Mouse (Mus musculus): ENCODE data around the gene Dtx3l.
"Not testable (repeated sequence)": the region's sequence is repeated elsewhere in the genome, so short reads cannot be mapped to it uniquely, and the experiment has no call there.

Dtx3l gene

DNA sequence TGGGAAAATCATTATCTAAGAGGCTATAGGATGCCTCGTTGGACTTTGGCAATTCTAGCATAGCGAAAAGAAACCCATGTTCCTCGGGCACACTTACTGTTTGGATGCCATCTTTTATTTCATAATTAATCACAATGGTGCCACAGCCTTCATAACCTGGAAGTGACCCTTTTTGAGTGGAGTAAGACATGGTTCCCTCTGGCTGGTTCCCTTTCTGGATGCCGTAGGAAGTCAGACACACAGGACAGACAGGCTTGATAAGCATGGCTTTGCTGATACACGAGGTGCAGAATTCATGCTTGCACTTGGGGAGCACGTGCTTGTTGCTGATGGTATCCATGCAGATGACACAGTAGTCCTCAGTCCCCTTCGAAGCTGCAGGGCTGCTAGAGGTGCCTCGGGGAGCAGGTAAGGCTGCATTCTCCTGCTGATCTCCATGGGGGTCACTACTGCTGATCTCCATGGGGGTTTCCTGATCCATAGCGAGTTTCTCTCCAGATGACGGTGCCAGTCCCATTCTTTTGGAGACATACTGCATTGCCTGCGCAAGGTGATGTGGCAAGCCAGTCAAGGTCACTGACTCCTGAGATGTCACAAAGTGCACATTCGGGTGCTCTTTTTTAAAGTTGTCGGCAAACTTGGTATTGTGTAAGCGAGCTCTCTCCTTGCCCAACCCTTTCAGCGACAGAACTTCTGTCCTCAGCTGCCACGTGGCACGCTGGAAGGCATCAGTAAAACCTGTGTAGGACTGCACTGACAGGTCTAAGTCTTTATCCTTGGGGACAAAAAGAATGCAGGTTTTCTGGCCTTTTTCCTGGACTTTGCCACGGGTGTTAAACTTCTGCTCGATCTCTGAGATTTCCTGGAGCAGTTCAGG, 6.5 kb downstream of the Dtx3l start:
- no peak for DNase-seq (ENCODE audit: low read depth, low spot score)

DNA sequence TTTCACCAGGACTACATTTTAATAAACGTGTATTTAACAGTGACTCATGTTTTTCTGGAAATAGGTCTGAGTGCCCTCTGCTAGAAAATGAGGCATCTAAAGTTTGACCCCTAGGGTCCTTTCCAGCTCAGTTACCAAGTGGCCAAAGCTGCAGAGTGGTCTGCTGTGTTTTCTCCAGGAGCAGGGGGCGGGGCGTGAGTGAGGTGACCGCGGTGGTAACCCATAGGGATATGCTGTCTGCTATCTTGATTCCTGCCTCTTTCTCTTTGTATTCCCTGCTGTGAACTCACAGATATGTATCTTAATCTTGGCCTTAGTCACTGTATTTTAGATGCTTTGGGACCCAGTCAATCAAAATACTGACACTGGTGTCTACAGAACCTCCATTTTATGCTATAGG, 14.6 kb downstream of the Dtx3l start:
- no peak for DNase-seq (ENCODE audit: low read depth, low spot score)

DNA sequence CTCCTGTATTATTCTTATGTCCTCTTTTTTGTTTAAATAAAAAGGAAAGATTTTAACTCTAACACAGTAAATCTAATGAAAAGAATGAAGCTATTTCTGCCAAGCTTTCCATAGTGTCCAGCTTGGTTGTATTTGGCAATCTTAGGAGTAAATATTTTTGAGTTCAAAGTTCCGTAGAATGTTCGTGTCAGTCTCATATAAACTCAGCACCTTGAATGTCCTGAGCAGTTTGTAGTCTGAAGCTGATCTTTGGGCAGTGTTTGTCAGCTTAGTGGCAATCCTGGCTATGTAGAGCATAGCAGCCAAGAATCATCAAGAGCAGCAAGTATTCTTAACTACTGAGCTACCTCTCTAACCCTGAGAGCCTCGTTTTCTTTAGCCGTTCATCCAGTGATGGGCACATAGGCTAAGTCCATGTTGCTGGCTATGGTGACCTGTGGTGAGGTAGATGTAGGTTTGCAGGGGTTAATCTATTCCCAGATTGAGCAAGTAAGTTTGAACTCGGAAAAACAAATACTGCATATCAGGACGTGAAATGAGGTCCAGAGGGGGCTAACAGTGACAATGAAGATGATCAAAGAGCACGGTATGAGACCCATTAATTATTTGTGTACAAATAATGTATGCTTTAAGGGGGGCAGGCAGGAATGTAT, 15.3 kb downstream of the Dtx3l start:
- DNase-seq (ENCODE audit: low read depth, low spot score) = no peak

DNA sequence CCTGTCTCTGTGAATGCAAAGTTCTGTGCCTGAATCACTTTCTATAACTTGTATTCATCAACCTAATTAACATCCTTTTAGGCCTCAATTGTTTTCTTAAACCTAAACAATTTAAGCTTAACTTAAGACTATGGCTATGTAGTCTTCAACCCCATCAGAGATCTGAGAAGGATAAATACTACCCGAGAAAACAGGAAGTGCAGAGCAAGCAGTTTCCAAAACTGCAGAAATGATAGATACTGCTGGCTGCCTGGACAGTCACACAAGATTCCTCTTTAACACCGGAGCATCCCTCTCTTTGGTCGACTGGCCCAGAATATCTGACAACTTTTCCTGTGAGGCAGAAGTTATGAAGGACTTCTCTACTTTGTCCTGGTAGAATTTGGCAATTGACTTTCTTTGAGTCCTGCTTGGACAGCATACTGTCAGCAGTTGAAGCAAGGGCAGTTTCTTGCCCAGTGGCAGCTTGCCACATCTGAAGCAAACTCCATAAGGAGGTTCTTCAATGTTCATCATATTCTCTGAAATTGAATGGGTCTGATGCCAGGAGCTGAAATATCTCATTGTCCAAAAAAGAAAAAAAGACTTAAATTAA, 16.6 kb downstream of the Dtx3l start:
- no peak for DNase-seq (ENCODE audit: low read depth, low spot score)

DNA sequence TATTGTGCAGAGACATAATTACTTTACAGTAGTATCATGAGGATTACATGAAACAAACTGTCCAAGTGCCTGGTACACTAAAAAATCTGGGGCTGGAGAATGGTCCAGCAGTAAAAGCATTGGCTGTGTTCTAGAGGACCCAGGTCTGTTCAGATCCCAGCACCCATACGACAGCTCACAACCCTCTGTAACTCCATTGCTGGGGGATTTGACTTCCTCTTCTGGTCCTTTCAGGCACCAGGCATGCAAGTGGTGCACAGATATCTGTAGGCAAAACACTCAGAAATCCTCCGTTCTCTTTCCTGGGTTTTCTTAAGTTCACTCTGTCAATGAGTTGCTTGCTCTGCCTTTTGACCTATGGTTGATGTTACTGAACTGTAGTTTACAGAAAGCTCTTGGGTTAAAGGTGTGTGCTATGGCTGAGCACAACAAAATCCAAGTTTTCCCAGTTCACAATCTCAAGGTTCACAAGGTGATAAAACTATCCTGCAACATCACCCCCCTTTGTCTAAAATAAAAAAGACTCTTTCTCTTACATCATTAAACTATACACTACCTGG, 17.2 kb downstream of the Dtx3l start:
- no peak for DNase-seq (ENCODE audit: low read depth, low spot score)

DNA sequence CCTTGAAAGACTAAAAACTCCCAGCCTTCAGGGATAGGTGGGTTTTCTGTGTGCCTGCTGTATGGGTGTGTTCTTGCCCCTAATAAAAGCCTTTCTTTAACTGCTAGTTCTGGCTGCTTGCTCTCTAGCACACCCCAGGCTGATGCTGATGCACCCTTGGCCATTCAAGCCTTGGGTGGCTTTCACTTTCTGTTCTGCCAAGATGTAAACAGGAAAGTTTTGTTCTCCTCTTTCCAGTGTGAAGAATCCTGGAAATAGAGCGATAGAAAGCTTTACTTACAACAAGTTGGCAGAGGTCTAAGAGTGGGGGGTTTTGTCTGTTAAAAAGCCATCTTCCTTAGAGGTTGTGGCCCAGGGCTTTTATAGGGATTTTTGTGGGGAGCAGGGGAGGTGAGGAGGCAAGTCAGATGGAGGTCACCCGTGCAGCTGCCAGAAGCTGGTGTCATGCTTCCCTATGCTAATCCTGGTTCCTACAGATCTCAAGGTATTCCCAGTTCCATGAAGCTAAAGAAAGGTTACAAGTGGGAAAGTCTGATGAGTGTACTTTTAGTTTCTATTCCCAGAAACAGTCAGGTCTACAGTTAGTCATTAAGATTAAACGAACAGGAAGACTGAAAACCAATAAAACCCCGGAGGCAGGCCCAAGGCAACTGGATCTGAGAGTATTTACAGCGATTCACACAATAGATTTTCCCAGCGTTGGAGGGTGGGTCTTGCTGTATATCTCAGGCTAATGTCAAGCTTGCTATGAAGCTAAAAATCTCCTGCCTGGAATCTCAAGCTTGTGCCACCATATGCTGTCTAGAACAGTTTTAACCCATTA, 20.0 kb downstream of the Dtx3l start:
- DNase-seq (ENCODE audit: low read depth, low spot score) = no peak

DNA sequence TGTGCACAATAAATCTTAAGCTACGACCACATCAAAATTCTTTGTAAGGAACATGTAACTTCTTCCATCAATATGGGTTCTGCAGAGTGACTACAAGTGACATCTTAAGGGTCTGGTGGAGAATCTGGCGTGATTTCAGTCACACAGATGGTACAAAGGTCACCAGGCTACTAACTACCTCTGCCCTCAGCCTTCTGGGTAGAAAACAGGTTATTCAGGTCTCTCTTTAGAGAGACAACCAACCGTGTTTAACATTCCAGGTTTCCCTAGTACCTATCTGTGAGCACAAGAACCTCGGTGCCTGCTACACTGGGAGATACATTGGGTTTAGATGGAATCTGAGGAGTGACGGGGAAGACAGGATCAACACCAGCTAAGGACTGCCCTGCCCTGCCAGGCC, 24.6 kb downstream of the Dtx3l start:
- DNase-seq (ENCODE audit: low read depth, low spot score) = no peak

DNA sequence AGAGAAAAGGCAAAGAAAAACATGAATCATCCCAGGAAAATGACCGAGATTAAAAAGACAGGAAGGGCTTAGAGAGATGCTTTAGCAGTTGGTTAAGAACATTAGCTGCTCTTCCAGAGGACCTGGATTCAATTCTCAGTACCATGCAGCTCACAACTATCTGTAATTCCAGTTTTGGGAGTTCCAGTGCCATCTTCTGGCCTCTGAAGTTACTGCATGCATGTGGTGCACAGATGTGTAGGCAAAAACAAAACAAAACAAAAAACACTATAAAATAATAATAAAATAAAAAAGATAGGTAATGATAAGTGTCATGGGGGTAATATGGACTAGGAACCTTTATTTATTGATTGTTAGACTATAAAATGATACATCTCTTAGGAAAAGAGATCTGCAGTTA, 25.4 kb downstream of the Dtx3l start:
- no peak for DNase-seq (ENCODE audit: low read depth, low spot score)

DNA sequence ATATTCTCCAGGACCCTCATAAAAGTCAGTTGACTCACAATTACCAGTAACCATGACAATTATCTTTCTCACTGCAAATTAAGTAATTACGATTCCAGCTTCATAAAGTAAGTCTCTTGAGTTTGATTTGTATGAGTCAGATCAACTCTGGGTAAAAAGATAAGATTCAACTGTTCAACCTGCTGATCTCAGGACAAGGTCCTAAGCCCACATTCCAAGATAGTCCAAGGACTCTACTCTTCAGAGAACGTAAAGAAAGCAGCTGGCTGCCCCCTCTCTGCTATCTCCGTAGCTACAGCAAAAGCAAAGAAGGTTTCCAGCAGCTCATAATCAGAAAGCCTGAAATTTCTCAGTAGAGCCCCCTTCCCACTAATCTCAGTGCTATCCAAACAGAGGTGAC, 27.5 kb downstream of the Dtx3l start:
- no peak for DNase-seq (ENCODE audit: low read depth, low spot score)

DNA sequence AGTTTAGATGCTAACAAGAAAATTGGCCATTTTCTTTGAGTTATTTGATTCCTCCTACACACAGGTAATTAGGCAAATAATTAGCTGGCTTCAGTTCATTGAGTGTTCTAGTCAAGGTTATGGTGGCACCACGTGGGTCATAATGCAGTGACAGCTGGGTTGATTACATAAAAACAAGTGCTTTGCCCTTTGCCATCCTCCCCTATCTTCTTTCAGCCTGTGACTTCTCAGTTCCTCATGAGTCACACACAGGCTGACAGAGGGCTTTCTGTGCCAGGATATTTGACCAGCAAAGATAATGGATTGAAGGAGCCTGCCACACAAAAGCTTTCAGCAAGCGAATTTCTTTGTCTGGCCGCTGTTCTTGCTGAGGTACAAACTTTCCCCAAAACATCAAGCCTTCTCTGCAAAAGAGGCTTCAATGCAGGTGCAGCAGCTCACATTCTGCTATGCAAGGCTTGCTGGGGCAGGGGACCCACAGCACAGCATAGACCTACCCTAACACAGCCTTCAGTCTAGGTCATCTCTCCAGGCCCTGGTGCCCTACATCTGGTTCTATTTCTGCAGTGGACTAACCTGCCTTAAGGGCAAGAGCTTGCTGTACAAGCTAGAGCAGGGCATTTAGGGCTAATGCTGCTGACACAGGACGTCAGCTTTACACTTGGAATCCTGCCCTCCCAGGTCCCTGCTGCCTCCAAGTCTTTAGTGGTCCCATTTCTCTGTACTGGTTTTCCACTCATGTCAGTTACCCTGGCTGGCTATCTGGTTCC, 31.3 kb downstream of the Dtx3l start:
- no peak for DNase-seq (ENCODE audit: low read depth, low spot score)

DNA sequence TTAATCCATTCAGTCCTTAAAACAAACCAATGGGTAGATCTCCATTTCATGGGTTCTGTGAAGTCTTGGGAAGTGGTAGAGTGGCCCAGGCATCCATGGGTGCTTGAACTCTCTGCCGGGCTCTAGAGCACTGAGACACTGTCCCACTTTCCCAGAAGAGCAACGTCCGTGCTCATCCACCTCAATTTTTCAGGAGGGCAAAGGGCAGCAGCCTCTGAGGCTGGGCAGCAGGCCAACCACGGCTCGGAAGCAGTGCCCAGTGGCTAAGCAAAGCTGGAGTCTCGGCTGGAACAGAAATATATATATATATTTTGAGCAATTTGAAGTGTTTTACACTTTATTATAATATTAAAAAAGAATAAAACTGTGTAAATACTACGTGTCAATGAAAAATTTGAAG, 32.1 kb downstream of the Dtx3l start:
- no peak for DNase-seq (ENCODE audit: low read depth, low spot score)

DNA sequence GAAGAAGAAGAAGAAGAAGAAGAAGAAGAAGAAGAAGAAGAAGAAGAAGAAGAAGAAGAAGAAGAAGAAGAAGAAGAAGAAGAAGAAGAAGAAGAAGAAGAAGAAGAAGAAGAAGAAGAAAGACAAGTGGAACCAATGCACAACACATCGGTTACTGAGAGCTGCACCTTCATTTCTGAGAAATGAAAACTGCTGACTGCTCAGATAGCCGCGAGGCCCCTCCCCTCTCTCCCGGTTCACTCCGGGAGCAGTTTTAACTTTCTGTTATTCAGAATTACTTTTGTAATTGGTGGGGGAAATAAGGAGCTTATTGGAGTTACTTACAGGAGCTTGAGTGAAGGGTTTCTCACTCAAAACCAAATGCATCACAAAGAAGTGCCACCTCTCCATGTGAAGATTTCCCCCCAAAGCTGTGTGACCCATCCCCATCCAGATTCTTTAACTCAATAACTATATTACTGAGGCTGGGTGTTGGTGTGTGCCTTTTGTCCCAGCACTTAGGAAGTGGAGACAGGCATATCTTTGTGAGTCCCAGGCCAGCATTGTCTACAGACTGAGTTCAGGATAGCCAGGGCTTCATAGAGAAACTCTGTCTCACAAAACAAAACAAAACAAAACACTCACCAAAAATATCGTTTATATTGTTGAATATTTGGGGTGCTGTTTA, 33.0 kb downstream of the Dtx3l start:
- no peak for DNase-seq (ENCODE audit: low read depth, low spot score)

DNA sequence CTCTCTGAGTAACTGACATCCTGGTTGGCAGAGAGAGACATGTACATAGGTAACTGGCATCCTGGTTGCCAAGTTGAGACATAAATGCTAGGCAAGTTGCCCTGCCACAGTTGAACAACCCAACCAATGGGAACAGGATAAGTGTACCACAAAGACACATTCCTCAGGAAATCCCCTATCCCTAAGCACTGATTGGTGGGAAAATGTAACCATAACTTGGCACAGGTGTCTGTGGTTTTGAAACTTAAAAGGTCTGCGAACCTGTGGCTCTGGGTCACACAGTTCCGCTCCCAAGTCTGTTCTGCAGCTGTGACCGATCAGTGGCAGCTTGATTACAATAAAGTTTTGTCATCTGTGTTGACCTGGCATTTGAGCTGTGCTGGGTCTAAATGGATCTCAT, 33.6 kb downstream of the Dtx3l start:
- DNase-seq (ENCODE audit: low read depth, low spot score) = no peak

DNA sequence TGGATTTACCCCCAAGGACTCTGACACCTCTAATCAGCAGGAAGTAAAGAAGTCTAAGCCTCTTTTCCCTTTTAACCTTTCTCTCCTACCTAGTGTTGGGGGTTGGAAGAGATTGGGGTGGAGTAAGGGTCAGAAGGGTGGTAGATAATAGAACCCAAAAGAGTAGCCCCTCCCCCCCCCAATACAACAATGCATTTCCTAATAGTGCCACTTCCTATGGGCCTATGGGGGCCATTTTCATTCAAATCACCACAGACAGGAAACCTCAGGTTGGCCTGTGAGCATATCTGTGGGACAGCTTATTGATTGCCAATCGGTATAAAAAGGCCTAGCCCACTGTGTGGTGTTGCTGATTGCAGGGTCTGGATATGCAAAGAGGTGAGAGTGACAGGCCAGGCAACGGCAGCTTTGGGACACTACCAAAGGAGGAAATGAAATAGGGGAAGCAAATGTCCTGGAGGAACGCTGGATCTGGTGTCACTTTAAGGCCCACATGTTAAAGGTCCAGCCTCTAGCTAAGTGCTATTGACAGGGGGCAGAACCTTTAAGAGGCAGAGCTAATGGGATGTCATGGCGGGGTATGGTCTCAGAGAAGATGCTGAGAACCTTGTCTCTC, 34.7 kb downstream of the Dtx3l start:
- no peak for DNase-seq (ENCODE audit: low read depth, low spot score)

DNA sequence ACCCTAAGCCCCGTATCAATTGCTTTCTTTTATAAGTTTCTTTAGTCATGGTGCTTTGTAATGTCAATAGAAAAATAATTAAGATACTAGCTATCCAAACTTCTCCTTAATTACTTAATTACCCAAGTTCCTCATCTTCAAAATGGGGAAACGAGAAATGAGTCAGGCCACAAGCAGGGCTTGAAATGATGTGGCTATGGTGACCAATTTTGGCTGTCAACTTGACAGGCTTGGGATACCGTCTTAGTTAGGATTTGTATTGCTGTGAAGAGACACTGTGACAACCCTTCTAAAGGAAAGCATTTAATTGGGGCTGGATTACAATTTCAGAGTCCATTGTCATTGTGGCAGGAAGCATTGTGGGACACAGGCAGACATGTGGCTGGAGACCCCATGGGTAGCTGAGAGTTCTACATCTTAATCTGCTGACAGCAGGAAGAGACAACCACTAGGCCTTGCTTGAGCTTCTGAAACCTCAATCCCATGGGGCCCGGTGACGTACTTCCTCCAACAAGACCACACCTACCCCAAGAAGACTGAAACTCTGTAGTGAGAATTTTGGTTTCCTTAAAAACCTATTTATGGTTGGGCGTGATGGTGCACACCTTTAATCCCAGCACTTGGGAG, 35.8 kb downstream of the Dtx3l start:
- no peak for DNase-seq (ENCODE audit: low read depth, low spot score)

DNA sequence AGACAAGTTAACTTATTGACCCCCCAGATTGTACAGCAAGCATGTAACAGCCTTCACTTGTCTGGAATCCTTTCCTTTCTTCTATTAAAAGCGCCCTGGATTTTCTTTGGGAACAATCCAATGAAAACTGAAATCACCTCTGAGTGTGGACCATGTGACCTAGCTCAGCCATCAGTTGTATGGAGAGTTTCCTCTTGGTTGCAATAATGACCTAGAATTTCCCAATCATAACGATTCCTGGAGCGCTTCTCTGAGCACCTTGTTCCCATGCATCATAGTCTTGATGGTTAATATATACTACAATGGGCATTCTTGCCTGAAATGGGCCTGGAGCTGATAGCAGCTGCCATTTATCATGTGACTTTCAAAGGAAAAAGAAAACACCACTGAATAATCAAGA, 38.4 kb downstream of the Dtx3l start:
- DNase-seq (ENCODE audit: low read depth, low spot score) = no peak

DNA sequence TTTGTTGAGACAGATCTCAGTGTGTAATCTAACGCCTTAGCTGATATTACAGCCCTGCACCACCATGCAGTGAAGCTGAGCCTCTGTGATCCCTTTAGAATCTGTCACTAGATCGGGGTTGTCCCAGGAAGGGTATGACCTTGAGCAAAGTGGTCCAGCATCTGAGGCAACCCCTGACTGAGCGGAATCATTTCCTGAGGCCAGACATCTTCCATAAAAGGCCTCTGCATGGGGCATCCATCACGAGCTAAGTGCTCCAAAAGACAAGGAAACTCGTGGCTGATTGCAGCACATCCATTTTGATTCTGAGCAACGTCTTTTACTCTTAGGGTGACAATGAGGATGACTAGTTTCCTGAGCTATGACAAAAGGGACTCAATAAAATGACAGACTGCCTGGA, 44.0 kb downstream of the Dtx3l start:
- DNase-seq (ENCODE audit: low read depth, low spot score) = no peak

DNA sequence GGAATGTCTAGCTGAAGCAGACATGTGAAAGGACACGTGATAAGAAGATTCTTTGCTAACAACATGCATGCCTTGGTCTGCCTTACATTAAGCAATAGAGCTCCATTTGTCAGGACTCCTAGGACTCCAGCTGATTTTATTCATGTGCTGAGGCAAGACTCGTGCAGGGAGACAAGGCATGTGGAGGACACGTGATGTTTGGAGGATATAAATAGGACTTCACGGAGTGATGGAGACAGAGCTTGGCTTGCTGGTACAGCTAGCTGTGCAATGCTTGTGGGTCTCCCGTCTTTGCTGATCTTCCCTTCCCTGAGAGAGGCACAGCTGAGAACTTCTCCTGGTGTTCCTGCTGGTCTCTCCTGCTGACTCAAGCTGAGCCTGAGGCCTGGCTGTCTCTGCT, 47.3 kb downstream of the Dtx3l start:
- DNase-seq (ENCODE audit: low read depth, low spot score) = not testable (repeated sequence)

DNA sequence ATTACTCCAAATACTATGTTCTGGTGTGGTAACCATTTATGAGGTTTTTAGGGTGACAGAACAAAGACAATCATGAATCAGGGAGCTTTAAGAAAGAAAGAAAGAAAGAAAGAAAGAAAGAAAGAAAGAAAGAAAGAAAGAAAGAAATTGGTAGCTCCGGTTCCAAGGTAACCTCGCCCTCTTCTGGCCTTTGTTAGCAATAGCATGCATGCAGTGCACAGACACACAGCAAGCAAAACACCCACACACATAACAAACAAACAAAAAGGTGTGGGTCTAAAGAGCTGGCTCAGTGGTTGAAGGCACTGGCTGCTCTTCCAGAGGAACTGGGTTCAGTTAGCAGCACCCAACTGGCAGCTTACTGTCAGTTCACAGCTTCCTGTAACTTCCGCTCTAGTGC, 48.3 kb downstream of the Dtx3l start:
- no peak for DNase-seq (ENCODE audit: low read depth, low spot score)

DNA sequence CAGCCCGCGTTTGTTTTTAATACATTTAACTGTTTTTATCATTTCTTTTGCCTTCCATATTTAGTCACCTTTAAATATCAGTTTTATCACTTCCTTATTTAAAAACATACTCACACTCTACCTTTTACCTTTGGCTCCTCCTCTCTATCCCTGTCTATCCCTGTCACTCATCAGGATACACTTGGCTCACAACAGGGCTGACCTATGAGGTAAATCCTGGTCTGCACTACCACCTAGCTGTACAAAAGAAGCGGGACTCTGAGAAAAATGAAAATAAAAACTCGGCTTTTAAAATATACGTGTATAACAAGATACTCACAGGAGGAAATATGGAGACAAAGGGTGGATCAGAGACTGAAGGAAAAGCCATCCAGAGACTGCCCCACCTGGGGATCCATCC, 50.0 kb downstream of the Dtx3l start:
- DNase-seq (ENCODE audit: low read depth, low spot score) = no peak
